Mouse (Mus musculus) testis, postnatal 14 days (tissue): ENCODE measurements at regions not wholly inside any gene's neighbourhood (a gene's known extent, or its start where the extent isn't known, plus 50 kb on each side); places are given as distances from the start of the nearest gene placed in this dataset.

ENCODE experiments used
- DNase-seq: peaks from one replicate; pipeline ENCODE4 v3.0.0; 2021; ENCODE audit warnings: low spot score

DNA sequence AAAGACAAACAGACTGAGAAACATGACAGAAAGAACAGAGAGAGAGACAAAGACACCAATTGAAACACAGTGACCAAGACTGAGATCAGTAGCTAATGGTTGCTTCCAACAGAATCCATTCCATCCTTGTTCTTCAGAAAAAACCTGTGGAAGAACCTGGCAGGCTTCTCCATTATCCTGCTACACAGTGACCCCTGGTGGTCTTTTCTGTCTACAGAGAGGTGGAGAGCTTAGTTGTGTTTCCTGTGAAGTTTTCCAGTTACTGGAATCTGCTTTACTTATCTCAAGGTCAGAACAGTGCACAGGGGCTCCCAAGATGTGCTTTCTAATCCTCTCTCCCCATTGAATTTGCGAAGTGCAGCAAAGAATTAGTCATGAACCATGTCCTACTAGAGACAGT is 339.1 kb upstream of the Msl3l2 start:
- DNase-seq, result peak; percentile 5

DNA sequence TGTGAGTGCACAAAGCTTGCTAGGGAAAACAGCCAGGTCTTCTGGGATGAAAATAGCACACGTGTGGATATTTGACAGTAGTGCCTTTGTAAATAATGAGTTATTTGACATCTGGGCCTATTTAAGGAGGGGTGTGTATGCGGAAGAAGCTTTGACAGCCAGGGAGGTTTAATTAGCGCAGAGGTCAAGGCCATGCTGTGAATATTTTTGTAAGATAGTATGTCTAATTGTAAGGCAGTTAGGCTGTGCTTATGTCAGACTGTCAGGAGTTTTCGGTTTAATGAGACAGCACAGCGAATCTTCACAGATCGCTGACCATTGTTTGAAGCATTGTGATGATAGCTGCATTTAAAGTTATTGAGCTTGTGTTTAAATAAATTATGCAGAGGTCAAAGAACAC is 337.1 kb upstream of the Msl3l2 start:
- DNase-seq, result no peak

DNA sequence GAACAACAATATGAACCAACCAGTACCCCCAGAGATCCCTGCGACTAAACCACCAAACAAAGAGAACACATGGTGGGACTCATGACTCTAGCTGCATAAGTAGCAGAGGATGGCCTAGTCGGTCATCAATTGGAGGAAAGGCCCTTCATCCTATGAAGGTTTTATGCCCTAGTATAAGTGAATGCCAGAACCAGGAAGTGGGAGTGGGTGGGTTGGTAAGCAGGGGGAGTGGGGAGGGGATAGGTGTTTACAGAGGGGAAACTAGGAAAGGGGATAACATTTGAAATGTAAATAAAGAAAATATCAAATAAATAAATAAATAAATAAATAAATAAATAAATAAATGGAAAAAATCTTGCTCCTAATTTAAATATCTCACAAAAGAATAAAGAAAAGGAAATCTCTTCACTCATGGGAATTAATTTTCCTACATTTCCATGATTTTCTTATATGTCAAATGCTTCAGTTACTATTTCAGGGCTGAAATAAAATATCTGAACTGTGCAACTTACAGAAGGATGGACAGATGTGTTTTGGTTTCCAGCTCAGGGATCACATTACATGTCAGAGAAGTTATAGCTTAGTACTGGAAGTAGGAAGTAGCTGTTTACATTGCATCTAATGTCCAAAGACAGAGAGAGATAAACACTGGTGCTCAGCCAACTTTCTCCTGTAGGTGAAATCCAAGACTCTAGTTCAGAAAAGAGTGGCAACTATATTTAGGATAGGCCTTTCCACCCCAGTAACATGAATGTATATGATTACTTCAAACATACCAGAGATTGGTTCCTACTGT is 323.8 kb upstream of the Msl3l2 start:
- DNase-seq, result no peak

DNA sequence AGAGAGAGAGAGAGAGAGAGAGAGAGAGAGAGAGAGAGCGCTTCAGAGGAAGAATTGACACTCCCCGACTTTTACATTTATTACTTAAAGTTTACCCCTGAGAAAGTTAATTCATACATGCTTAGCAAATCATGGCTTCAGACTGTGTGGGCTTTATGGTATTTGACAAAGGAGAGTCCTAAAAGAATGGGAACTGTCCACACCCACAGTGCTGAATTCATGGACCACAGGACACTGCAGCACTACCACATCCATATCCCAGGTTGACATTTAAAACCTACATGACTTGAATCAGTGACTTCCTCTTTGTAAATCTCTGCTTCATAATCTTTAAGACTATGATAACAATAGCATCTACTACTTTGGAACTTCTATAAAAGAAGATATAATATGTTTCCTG is 292.8 kb upstream of the Msl3l2 start:
- DNase-seq, result no peak

DNA sequence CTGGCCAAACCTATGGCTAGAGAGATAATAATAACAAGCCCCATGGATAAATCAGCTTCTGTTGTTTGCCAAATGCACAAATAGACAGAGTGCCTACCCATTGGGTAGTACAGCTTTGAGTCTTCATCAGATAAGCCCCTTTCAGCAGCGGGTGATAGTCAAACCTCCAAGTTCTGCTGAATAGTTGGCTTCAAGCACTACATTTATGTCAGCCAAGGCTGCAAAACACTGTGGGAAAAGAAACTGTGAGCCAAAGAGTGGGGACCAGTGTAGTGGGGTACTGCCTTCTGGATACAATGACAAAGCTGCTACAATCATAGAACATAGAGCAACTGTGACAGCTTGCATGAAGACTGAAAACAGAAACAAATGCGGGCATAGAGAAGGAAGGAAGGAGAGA is 255.4 kb upstream of the Msl3l2 start:
- DNase-seq, result no peak

DNA sequence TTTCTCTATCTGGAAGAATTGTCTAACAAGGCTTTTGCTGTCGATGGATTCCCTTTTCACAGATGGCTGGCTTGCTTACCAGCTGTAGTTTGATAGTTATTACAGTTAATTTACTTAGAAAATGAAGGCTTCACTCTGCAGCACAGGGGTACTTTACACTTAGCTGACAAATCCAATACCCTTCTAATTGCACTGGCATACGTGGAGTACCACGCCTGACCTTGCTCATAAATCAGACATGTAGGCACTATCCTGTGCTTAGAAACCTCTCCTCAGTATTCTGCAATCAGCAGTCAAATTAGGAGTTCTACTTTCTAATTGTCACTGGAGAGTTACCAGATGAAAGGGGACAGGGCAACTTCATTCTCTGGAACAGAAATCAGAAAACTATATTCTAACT is 214.1 kb upstream of the Msl3l2 start:
- no peak for DNase-seq

DNA sequence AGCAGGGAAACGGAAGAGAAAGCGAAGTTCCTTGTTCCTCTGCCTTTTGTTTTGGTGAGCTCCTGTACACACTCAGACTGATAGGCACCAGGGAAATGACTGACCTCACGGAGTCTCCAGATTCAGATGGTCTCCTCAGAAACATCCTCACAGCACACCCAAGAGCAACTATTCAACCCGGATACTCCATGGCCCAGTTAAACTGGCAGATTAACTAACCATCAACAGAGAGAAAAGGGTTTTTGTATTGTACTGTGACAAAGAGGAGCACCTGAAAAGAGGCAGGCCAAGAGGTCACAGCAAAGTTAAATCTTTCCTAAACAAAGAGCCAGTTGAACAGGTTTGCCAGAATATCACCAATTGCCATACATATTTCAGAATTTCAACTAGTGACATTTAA is 177.6 kb upstream of the Msl3l2 start:
- DNase-seq, result no peak

DNA sequence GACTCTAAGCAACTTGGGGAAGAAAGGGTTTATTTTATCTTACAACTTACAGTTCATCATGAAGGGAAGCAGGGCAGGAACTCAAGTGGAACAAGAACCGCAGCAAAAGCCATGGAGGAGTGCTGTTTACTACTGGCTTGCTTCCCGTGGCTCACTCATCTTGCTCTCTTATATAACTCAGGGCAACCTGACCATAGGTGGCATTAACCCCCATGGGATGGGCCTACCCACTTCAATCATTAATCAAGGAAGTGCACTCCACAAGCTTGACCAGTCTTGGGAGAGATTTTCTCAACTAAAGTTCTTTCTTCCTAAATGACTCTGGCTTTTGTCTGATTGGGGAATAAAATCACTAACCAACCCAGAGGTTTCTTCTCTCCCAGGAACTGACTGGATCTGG is 172.7 kb upstream of the Msl3l2 start:
- no peak for DNase-seq

DNA sequence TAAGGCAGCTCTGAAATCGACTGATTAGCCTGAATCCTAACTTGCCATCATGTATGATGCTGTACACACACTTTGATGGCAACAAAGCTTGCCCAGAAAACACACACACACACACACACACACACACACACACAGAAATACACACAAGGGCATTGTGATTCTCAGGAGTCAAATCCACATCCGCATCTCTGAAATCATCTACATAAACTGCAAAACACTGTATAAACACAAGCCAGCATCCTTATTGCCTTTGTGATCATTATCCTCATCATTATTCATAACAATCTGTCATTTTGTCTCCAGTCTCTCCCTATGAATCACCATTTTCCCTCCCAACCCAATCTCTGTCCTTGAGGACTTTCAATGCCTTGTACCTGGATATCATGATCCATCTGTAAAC is 171.3 kb upstream of the Msl3l2 start:
- no peak for DNase-seq

DNA sequence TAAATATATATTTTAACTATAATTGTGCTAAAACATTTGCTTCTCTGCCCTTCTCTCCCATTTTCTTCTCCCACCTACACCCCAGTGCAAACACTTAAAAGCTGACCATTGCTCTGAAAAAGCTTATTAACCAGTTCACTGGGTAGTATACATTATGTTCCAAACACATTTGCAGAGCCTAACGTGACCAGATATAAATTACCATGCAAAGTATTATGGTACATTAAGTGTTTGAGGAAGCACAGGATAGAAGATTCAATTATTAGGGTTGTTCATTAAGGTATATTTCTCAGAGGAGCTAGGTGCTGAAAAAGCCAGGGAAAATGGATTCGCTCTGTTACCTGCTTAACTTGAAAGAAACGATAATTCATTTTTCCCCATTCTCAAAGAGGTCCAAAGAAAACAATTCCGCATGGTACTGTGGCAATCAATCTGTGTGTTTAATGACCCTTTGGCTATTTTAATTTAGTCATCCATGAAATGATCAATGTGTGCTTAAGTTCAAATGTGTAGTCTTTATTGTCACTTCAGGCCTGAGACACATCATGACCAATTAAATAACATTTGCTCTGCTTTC is 144.0 kb upstream of the Msl3l2 start:
- DNase-seq, result no peak
